Mouse (Mus musculus) CD4-positive, CD25-positive, alpha-beta regulatory T cell (primary cell): Measurements from ENCODE around the gene Olfr728. TPM values are rescaled to one million over a fixed set of nuclear protein-coding genes. Genes with fewer than 3 reads are reported as not detected.

Experiments used
- polyA plus RNA-seq: library from polyadenylated mRNA; unstranded; fragments of 100-300 nt; shearing (Covaris generic); gene quantifications from one replicate; pipeline ENCODE4 v1.2.1, GENCODE M21; 2017

The Olfr728 gene
- polyA plus RNA-seq = 0.04 TPM

DNA sequence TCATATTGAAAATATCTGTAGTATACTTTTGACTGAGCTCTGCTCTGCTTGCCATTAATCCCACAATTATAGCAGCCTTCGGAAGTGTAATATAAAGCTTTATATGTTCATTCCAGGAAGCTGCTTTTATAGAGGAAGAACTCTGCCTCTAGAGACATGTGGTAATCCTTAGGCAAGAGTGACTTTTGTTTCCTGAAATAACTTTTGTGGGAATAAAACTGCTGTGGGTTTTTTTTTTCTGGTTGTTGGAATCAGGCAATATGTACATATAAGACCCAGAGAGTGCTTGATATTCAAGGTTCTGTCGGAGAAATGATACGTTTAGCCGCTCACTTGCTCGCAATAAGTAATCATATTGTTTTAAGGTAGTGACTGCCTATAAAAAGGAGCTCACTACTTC lies at the start of gene Olfr728:
TSS of gene Olfr728 (minus strand) at position 101 of the 400 bp plus-strand sequence.

DNA sequence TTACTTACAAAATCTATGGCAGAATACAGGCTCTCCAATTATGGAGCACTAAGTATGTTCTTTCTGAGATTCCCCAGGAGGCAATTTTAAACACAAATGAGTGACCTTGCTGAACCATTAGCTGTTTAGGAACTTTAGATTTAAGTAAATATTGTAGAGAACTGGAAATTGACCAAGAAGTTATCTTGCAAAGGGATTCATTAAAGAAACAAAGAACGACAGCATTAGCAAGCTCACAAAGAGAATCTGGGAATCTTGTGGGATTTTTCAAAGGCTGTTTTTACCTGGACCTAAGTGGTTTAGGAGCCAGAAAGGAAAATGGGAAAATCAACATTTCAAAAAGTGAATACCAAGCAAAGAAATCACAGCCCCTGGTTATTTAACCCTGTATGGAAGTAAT lies 45.6 kb upstream of the Olfr728 start, which contains the start of gene Olfr730:
TSS of gene Olfr730 (minus strand) at position 101 of the 400 bp plus-strand sequence.

DNA sequence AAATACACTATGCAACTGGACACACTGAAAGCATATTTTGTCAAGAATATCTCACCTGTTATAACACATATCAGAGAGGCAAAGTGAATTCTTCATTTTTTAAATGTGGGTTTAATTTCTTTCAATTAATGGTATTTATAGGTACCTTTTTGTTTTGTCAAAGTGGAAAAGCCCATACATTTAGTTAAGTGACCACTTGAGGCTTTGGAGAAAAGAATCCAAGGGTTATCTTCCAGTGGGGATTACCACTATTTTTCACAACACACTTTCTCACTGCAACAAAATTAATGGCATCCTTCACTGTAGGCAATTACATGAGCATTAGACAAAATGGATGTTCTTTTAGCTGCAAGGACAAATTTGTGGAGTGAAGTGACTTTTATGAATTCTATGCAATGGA lies 10.3 kb upstream of the Olfr728 start, which contains the start of gene Olfr729:
TSS of gene Olfr729 (minus strand) at position 101 of the 400 bp plus-strand sequence.

DNA sequence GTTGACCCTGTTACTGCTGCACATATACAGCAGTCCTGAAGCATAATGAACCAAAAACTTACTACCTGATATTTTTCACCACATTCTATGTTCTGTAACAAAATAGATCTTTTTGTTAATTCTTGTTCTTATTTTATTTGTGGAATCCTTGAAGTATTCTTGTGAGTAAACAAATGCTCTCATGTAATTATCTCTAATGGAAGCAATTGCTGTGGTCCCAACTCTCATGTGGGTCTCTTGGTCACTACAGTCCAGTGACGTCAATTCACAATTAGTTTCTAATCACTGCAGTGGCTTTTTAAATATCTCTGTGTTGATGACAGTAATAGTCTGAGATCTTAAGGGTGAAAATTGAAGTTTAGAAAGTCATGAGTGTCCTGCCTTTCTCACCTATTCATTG lies 19.6 kb downstream of the Olfr728 start, which contains the start of gene Olfr727:
TSS of gene Olfr727 (plus strand) at position 301 of the 400 bp plus-strand sequence.

DNA sequence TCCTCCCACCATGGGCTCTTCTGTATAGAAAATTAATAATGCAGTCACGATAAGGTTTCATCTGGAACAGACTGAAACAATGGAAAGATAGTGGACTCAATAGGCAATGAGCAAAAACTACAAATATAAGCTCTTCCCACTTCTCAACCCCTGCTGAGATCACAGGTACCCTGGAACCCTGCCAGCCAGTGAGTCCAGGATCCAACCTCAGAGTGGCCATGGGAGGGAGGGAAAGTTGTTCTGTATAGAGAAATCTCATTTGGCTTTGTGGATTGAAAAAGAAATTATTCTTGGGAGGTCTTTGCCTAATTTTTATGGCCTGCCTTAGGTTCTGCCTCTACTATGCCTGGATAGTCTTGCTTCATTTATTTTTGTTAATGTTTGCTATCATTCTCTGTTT lies 51.6 kb downstream of the Olfr728 start, which contains the start of gene Olfr726:
TSS of gene Olfr726 (minus strand) at position 101 of the 400 bp plus-strand sequence.

Other genes with a start within 250 kb of the Olfr728 start
- gene Olfr722, start 240.7 kb downstream of the Olfr728 start, polyA plus RNA-seq = not detected
- not detected for gene Olfr723, start 210.9 kb downstream of the Olfr728 start, polyA plus RNA-seq
- not detected for gene Olfr724, start 179.4 kb downstream of the Olfr728 start, polyA plus RNA-seq
- gene Olfr725, start 102.3 kb downstream of the Olfr728 start, polyA plus RNA-seq = not detected
- not detected for gene Olfr726, start 51.7 kb downstream of the Olfr728 start, polyA plus RNA-seq
- gene Olfr727, start 19.5 kb downstream of the Olfr728 start, polyA plus RNA-seq = not detected
- gene Olfr729, start 10.2 kb upstream of the Olfr728 start, polyA plus RNA-seq = 0.12 TPM
- not detected for gene Olfr730, start 45.5 kb upstream of the Olfr728 start, polyA plus RNA-seq
- gene Olfr731, start 99.2 kb upstream of the Olfr728 start, polyA plus RNA-seq = 0.05 TPM
- gene Olfr732, start 141.5 kb upstream of the Olfr728 start, polyA plus RNA-seq = not detected
- gene Olfr733, start 158.8 kb upstream of the Olfr728 start, polyA plus RNA-seq = 0.06 TPM
- not detected for gene Olfr734, start 184.1 kb upstream of the Olfr728 start, polyA plus RNA-seq
- not detected for gene Olfr735, start 206.2 kb upstream of the Olfr728 start, polyA plus RNA-seq
- gene Tlr11, start 215.2 kb upstream of the Olfr728 start, polyA plus RNA-seq = not detected
- not detected for gene Olfr736, start 238.5 kb upstream of the Olfr728 start, polyA plus RNA-seq